Mouse (Mus musculus): ENCODE measurements at regions not wholly inside any gene's neighbourhood (a gene's known extent, or its start where the extent isn't known, plus 50 kb on each side); places are given as distances from the start of the nearest gene placed in this dataset.
"Not testable (repeated sequence)": the region's sequence is repeated elsewhere in the genome, so short reads cannot be mapped to it uniquely, and the experiment has no call there.

GRCm38 (mm10) chr6:37696074-37696473 is 166.1 kb downstream of the Akr1d1 start:
- no peak for DNase-seq

- DNase-seq, result no peak
Measured at GRCm38 (mm10) chr6:37703946-37704345, 166.7 kb upstream of the Trim24 start.

- no peak for DNase-seq
Measured at GRCm38 (mm10) chr6:37705733-37706145, 164.9 kb upstream of the Trim24 start.

GRCm38 (mm10) chr6:37707671-37708070 is 162.9 kb upstream of the Trim24 start:
- not testable (repeated sequence) for DNase-seq

GRCm38 (mm10) chr6:37711766-37712165 is 158.8 kb upstream of the Trim24 start:
- DNase-seq, result no peak

DNA sequence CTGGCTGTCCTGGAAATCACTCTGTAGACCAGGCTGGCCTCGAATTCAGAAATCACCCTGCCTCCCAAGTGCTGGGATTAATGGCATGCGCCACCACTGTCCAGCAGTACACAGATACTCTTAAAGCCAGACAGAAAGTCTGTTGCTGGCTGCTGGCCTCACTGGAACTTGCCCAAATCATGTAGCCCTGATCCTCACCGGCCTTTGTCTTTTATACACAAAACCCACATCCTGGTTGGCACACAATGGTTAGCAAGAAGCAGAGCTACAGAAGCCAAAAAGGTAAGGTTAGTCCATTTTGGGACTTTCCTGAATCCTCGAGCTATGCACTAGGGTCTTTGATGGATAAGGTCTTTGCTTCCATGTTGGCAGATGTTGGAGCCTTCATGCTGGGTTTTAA is 157.2 kb upstream of the Trim24 start:
- DNase-seq, result no peak

DNA sequence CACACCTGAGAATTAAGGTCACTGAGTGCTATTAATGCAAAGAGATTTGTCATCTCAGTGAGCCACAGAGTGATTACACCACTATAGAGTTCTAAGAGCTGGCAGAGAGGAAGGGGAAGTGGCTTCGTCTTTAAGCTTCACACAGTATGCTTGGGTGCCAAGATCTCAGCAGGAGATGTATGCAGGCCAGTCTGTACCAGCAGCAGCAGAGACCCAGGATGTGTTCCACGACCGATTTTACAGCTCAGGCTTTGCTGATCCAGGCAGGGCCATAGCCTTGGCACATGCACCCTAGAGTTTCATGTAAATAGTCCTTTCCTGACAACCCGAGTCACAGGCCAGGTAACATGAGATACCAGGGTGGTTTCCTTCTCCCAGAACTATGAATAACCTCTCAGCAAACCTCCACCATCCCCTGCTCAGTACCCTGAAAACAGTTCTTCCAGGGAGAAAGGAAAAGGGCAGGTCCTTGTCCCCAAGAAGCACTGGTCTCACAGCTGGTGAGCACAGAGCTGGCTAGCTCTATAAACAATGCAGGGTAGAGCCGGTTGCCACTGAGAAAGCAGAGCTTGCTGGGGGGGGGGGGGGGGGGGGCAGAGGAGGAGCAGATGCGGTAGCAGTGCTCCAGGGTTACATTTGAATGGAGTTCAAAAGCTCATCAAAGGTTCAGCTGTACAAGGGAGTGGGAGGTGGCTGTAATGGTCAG is 156.2 kb upstream of the Trim24 start:
- no peak for DNase-seq

- DNase-seq, result no peak
Measured at GRCm38 (mm10) chr6:37721736-37722135, 148.9 kb upstream of the Trim24 start.

DNA sequence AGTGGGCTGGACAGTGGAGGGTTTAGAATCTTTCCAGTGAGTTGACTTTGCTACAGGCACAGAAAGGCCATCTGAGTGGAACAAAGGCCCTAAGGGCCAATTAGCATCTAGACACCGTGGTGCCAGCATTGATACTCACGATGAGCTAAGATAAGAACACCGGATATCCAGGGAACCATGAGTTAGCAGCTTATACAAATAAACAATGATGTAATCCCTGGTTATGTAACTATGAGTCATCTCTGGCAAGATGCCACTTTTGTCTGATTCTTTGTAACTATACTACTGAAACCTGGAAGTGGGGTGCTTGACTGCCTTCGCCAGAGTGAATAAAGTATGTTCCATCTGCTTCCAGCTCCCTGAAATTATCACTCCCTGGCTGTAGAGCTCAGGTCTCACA is 147.3 kb upstream of the Trim24 start:
- peak; percentile 76 for DNase-seq

DNA sequence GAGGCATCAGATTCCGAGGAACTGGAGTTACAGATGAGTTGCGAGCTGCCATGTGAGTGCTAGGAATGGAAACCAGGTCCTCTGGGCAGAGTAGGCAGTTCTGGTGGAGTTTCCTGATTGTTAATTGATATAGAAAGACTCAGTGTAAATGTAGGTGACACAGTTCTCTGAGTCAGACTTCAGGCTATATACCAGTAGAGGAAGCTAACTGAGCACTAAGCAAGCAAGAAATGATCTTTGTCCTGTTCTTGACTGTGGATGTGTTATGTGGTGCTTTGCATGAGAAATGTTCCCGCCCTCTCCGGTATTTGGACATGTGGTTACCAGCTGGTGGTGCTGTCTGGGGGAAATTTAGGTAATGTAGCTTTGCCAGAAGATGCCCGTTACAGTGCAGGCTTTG is 146.4 kb upstream of the Trim24 start:
- no peak for DNase-seq

GRCm38 (mm10) chr6:37728621-37729020 is 142.0 kb upstream of the Trim24 start:
- no peak for DNase-seq

GRCm38 (mm10) chr6:37729165-37729564 is 141.4 kb upstream of the Trim24 start:
- no peak for DNase-seq

DNA sequence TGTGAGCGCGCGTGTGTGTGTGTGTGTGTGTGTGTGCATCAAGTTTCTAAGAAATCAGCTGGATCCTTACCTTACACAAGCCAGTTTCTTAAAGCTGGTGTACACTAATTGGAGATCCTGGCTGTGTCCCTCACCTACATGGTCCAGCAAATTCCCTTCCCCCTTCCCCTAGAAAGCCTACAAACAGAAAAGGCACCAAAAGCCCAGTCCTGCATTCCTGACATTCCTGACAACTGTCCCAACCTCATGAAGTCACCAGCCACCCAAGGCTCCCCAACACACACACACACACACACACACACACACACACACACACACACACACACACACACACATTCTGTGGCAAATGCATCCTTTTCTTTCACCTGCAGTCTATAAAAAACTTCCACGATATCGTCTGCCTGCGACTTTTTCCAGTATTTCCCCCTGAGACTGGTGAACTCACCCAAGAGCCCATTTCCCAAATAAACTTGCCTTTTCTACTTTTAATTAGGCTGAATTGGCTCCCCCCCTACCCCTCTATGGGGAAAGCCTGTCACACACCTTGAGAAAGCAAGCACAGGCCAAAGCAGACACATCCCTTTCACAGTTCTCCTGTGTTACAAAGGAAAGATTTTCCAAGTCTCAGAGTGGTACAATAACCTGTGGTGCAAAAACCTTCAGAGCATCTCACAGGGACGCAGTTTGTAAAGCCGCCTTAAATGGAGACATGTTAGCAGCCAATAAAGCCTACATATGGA is 139.9 kb upstream of the Trim24 start:
- no peak for DNase-seq

- peak; percentile 87 for DNase-seq
Measured at GRCm38 (mm10) chr6:37732385-37732784, 138.2 kb upstream of the Trim24 start.

GRCm38 (mm10) chr6:37735288-37735961 is 135.2 kb upstream of the Trim24 start:
- no peak for DNase-seq

GRCm38 (mm10) chr6:37735962-37736297 is 134.7 kb upstream of the Trim24 start:
- no peak for DNase-seq

GRCm38 (mm10) chr6:37740982-37741889 is 129.4 kb upstream of the Trim24 start:
- no peak for DNase-seq

- not testable (repeated sequence) for DNase-seq
Measured at GRCm38 (mm10) chr6:37741916-37742315, 128.7 kb upstream of the Trim24 start.

- DNase-seq, result peak; percentile 12
Measured at GRCm38 (mm10) chr6:37744679-37745078, 125.9 kb upstream of the Trim24 start.

DNA sequence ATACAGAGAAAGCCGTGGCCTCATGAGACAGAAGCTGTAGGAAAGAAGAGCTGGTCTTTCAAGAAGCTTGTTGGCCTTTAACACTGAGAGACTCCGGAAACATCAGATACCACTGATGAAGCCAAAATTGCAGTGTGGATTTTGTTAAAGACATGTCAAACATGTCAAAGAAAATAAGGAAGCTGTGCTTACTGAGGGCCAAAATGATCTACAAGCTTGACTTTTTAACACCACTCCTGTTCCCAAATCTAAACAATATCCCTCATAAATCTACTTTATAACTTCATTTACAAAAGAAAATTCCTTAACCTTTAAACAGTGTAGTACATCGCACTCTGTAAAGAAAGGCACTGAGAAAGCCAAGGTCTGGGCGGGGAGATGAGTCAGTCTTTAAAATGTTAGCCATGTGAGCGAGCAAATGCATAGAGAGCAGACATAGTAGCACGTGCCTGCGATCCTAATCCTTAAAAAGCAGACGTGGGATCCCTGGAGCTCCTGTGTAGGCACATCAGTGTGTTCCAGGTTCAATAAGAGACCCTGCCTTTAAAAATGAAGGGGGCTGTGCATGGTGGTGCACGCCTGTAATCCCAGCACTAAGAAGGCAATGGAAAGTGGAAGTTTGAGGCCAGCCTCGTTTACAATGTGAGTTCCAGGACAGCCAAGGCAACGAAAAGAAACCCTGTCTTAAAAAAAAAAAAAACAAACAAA is 125.1 kb upstream of the Trim24 start:
- DNase-seq, result no peak

DNA sequence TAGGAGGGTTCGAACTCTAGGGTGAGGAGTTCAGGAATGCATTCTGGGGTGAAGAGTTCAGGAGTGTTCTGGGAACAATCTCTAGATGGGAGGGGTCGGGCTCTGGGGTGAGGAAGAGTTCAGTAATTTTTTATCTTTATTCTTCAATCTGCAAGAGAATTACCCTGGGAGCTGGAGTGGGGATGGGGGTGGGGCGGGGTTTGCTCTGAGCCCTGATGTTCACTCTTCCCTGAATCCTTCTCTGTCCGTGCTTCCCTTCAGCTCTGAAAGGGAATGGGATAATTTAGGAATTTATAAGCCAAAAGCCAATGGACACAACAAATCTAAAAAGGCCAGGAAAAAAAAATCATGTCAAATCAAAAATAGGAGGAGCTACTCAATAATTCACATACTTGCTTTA is 122.8 kb upstream of the Trim24 start:
- DNase-seq, result not testable (repeated sequence)

GRCm38 (mm10) chr6:37748296-37748980 is 122.2 kb upstream of the Trim24 start:
- DNase-seq, result no peak

Data from retina, postnatal 1 day (tissue).